In the genomic region with DNA sequence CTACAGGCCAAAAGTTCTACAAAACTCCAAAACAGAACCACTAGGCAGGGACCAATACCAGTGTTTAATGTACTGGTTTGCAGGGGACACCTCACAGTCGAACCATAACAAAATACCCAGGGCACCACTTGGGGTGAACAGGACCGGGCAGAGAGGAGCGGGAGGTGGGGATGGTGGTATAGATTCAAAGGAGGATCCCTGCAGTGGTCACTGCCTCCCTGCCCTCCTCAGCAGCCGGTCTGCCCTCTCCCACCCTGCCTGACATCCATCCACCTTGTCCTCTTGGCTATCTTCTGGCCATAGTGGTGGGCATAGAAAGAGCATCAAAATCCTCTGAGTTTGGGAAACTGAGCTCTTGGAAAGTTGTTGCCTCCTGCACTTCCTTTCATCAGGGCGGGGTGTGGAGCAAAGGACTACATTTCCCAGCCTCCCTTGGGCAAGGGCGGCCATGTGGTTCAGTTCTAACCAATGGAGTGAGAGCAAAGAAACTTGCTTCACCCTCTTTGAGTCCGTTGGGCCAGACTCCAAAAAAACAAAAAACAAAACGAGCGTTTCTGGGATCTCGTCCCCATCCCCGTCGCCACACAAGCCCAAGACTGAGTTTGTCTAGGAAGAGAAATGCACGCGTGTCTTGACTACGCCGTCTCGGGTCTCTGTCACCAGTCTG, we compare ENCODE assay signal across 7 mouse cellular contexts. TPM values are rescaled to one million over a fixed set of nuclear protein-coding genes. Genes with fewer than 3 reads are reported as not detected.
A peak's percentile ranks its signal among the peaks of the same experiment; 100 is the strongest.
DNase-seq lines count a peak whose midpoint lies in the region; ATAC-seq and TF ChIP-seq lines count a peak whose summit lies in the region.

No protein-coding gene starts in this region.

- no peaks in the 10 kb centered on the region for H3K36me3 ChIP-seq in ES-E14 (ENCODE audit: control insufficient read depth, insufficient read depth, low read length, poor library complexity, severe bottlenecking)
- no peaks in the 10 kb centered on the region for H3K36me3 ChIP-seq in erythroblast, embryonic 14.5 days (ENCODE audit: control insufficient read depth)
- H3K36me3 ChIP-seq in heart, embryonic 15.5 days, result peaks cover 10% of the 10 kb centered on the region; the same call in 1 of the 2 replicates
- no peaks in the 10 kb centered on the region; the same call in 1 of the 2 replicates for H3K36me3 ChIP-seq in kidney, postnatal 0 days (ENCODE audit: insufficient read depth, low read length)
- 0 out of 2 replicates have a peak, but pooled peaks cover 4% of the 10 kb centered on the region for H3K36me3 ChIP-seq in lung, embryonic 14.5 days (ENCODE audit: insufficient read depth)

- DNase-seq in ES-E14 (ENCODE audit: low read depth, low spot score), result no peak
- DNase-seq in adrenal gland, postnatal 25 days, result peak; percentile 37
- DNase-seq in kidney, postnatal 0 days (ENCODE audit: low spot score), result peak; percentile 85
- DNase-seq in lung, embryonic 14.5 days, result peak; percentile 90

- TF ChIP-seq CTCF in kidney, postnatal 0 days (IDR thresholded peaks at IDR 0.05; ENCODE audit: low read depth), result no peak
- no peak for TF ChIP-seq CTCF in lung, embryonic 14.5 days (IDR thresholded peaks at IDR 0.05; ENCODE audit: low read depth)

- H3K27me3 ChIP-seq in erythroblast, embryonic 14.5 days (ENCODE audit: control insufficient read depth), result no peaks in the 10 kb centered on the region
- H3K27me3 ChIP-seq in heart, embryonic 15.5 days, result no peaks in the 10 kb centered on the region
- no peaks in the 10 kb centered on the region for H3K27me3 ChIP-seq in kidney, postnatal 0 days (ENCODE audit: insufficient read depth, low read length)
- H3K27me3 ChIP-seq in lung, embryonic 14.5 days (ENCODE audit: insufficient read depth, low read length), result no peaks in the 10 kb centered on the region

- 6% methylated on average over 17 of the region's 17 CpGs for WGBS in heart, embryonic 15.5 days
- WGBS in kidney, postnatal 0 days, result 2% methylated on average over 17 of the region's 17 CpGs
- WGBS in lung, embryonic 14.5 days, result 3% methylated on average over 17 of the region's 17 CpGs

- in situ Hi-C loops in ES-E14 (cut with MboI; ENCODE audit: low sequenced_read_pairs in 2 of 2, unreplicated experiment in 2 of 2), result no loop called here

- H3K9me3 ChIP-seq in ES-E14 (ENCODE audit: control insufficient read depth, insufficient read depth, low read depth, low read length), result no peaks in the 10 kb centered on the region
- no peaks in the 10 kb centered on the region for H3K9me3 ChIP-seq in erythroblast, embryonic 14.5 days (ENCODE audit: control insufficient read depth, low read length)
- no peaks in the 10 kb centered on the region for H3K9me3 ChIP-seq in heart, embryonic 15.5 days (replicated peaks)
- no peaks in the 10 kb centered on the region for H3K9me3 ChIP-seq in kidney, postnatal 0 days (replicated peaks; ENCODE audit: low read length)
- no peaks in the 10 kb centered on the region for H3K9me3 ChIP-seq in lung, embryonic 14.5 days (ENCODE audit: low read depth, low read length)

- peak overlapping the region; percentile 68 for H3K4me2 ChIP-seq in heart, embryonic 15.5 days
- peak overlapping the region; percentile 62 for H3K4me2 ChIP-seq in kidney, postnatal 0 days (ENCODE audit: low read length)
- peak overlapping the region; percentile 66 for H3K4me2 ChIP-seq in lung, embryonic 14.5 days

- H3K9ac ChIP-seq in ES-E14 (ENCODE audit: insufficient read depth, low read depth, low read length, poor library complexity, severe bottlenecking), result peak overlapping the region; percentile 65; the same call in 1 of the 2 replicates
- H3K9ac ChIP-seq in heart, embryonic 15.5 days, result peak overlapping the region; percentile 58
- H3K9ac ChIP-seq in kidney, postnatal 0 days (ENCODE audit: low read depth, low read length), result peak overlapping the region; percentile 10; the same call in 1 of the 2 replicates
- H3K9ac ChIP-seq in lung, embryonic 14.5 days, result peak overlapping the region; percentile 43

- peak overlapping the region; percentile 31 to 75 for H3K4me3 ChIP-seq in ES-E14 (ENCODE audit: insufficient read depth in 1 of 2, low read depth in 1 of 2, low read length in 2 of 2, poor library complexity in 1 of 2, severe bottlenecking in 1 of 2)
- peak overlapping the region; percentile 57 for H3K4me3 ChIP-seq in erythroblast, embryonic 14.5 days (replicated peaks)
- peak overlapping the region; percentile 57 for H3K4me3 ChIP-seq in heart, embryonic 15.5 days
- peak overlapping the region; percentile 45 for H3K4me3 ChIP-seq in kidney, postnatal 0 days (replicated peaks; ENCODE audit: low read depth, low read length)
- H3K4me3 ChIP-seq in lung, embryonic 14.5 days (ENCODE audit: low read depth, low read length), result peak overlapping the region; percentile 40

- no peak overlapping the region for H3K27ac ChIP-seq in ES-E14 (ENCODE audit: insufficient read depth, low read depth, low read length, poor library complexity, severe bottlenecking)
- H3K27ac ChIP-seq in heart, embryonic 15.5 days, result no peak overlapping the region
- no peak overlapping the region for H3K27ac ChIP-seq in kidney, postnatal 0 days
- H3K27ac ChIP-seq in lung, embryonic 14.5 days (ENCODE audit: low read depth), result no peak overlapping the region

- H3K4me1 ChIP-seq in ES-E14 (ENCODE audit: control insufficient read depth in 2 of 2, insufficient read depth in 2 of 2, low read length in 2 of 2, poor library complexity in 1 of 2), result peaks cover 5 to 22% of the 10 kb centered on the region in 2 experiments; a peak in 3 of 4 replicates
- H3K4me1 ChIP-seq in erythroblast, embryonic 14.5 days (ENCODE audit: control insufficient read depth), result peaks cover 6% of the 10 kb centered on the region
- H3K4me1 ChIP-seq in heart, embryonic 15.5 days (replicated peaks), result peaks cover 13% of the 10 kb centered on the region
- H3K4me1 ChIP-seq in kidney, postnatal 0 days (replicated peaks; ENCODE audit: insufficient read depth, low read length), result peaks cover 4% of the 10 kb centered on the region; the same call in 1 of the 2 replicates
- peaks cover 4% of the 10 kb centered on the region; the same call in 1 of the 2 replicates for H3K4me1 ChIP-seq in lung, embryonic 14.5 days (ENCODE audit: insufficient read depth)

- ATAC-seq in heart, embryonic 15.5 days (replicated peaks; ENCODE audit: insufficient number of reproducible peaks, insufficient read depth, low FRiP score, low read depth), result peak; percentile 73
- ATAC-seq in kidney, postnatal 0 days (replicated peaks; ENCODE audit: low FRiP score, low read depth), result peak; percentile 75; the same call in 1 of the 2 replicates
- peak; percentile 89 for ATAC-seq in lung, embryonic 14.5 days (ENCODE audit: insufficient read depth)
- ATAC-seq in neutrophil, adult 5-6 weeks (ENCODE audit: extremely low read depth, insufficient number of reproducible peaks, low FRiP score, poor library complexity, severe bottlenecking), result peak; percentile 56; the same call in 1 of the 2 replicates

TF ChIP-seq in ES-E14, 5 proteins besides CTCF, POLR2A, EP300 and RAD21:
- TF ChIP-seq HCFC1 (IDR thresholded peaks at IDR 0.05; ENCODE audit: borderline replicate concordance, insufficient read depth, low read length), result peak; percentile 93
- no peak for TF ChIP-seq ZNF384 (IDR thresholded peaks at IDR 0.05; ENCODE audit: low read depth, low read length)
- no peak for TF ChIP-seq MAFK (IDR thresholded peaks at IDR 0.05; ENCODE audit: insufficient read depth, low read depth, low read length)
- 0 out of 2 replicates have a peak, but pooled peaks have one; percentile 25 for TF ChIP-seq CHD2 (IDR thresholded peaks at IDR 0.05; ENCODE audit: low read depth, low read length)
- TF ChIP-seq ZC3H11A (IDR thresholded peaks at IDR 0.05; ENCODE audit: borderline replicate concordance, low read depth, low read length), result no peak

RNA-seq across cellular contexts. Expression of gene Hmcn2, which starts 16.5 kb away (rescaled TPM):
- total RNA-seq in ES-E14 (2012; rRNA removed), result 4.9 and 10.2 TPM in 2 replicates
- total RNA-seq in adrenal gland, postnatal 25 days (2021), result 0.76 and 1.9 TPM in 2 replicates
- not detected in 2 replicates for polyA plus RNA-seq in erythroblast, embryonic 14.5 days (2012)
- 1.0 and 1.1 TPM in 2 replicates for polyA plus RNA-seq in heart, embryonic 15.5 days (2015; fragmentation: Nextera tagmentation; extraction: Ambion mirVana)
- 0.68 and 1.0 TPM in 2 replicates for polyA plus RNA-seq in kidney, postnatal 0 days (2015; fragmentation: Nextera tagmentation; extraction: Ambion mirVana)
- 1.1 and 1.3 TPM in 2 replicates for polyA plus RNA-seq in lung, embryonic 14.5 days (2014; fragmentation: Nextera tagmentation; extraction: Ambion mirVana)
- total RNA-seq in neutrophil, adult 5-6 weeks (2017), result not detected in 2 replicates

RNA-seq across cellular contexts. Expression of gene Ncs1, which starts 52.1 kb away (rescaled TPM):
- 5.1 and 8.9 TPM in 2 replicates for total RNA-seq in ES-E14 (2012; rRNA removed)
- total RNA-seq in adrenal gland, postnatal 25 days (2021), result 2.9 and 4.1 TPM in 2 replicates
- not detected in 2 replicates for polyA plus RNA-seq in erythroblast, embryonic 14.5 days (2012)
- polyA plus RNA-seq in heart, embryonic 15.5 days (2015; fragmentation: Nextera tagmentation; extraction: Ambion mirVana), result 33.7 and 35.1 TPM in 2 replicates
- 23.5 and 26.3 TPM in 2 replicates for polyA plus RNA-seq in kidney, postnatal 0 days (2015; fragmentation: Nextera tagmentation; extraction: Ambion mirVana)
- polyA plus RNA-seq in lung, embryonic 14.5 days (2014; fragmentation: Nextera tagmentation; extraction: Ambion mirVana), result 26.5 and 28.6 TPM in 2 replicates
- not detected in 2 replicates for total RNA-seq in neutrophil, adult 5-6 weeks (2017)

Comparison
In these comparisons a context has a peak if more than half of its experiments do, and no peak if none do; other contexts are left out.
1. H3K9ac ChIP-seq: peak in every context shown above with its lines; median percentile 65 in ES-E14; 58 in heart, embryonic 15.5 days; 43 in lung, embryonic 14.5 days; 10 in kidney, postnatal 0 days.
2. RNA of gene Ncs1, which starts 52.1 kb away (polyA plus RNA-seq): 33.7 to 35.1 TPM in heart, embryonic 15.5 days, 26.5 to 28.6 TPM in lung, embryonic 14.5 days and 23.5 to 26.3 TPM in kidney, postnatal 0 days; not detected in erythroblast, embryonic 14.5 days; every median in the first group is over 10 times any median in the second.
3. Peak in every context shown above with its lines, with median percentiles within 50 percentile points of each other: H3K4me3 ChIP-seq, ATAC-seq and H3K4me2 ChIP-seq.